Mouse (Mus musculus) liver, adult 2 months (tissue): Measurements from ENCODE around the gene Yes1.

Source experiments
- CTCF ChIP-seq: fragments of 200-500 bp; IDR thresholded peaks from 2 replicates; pipeline ENCODE4 v1.5.1; 2011; ENCODE audit warnings: low read depth, low read length, control low read depth
- POLR2A ChIP-seq: fragments of 200-500 bp; IDR thresholded peaks from 2 replicates; pipeline ENCODE4 v1.6.1; 2011; ENCODE audit warnings: low read length, control low read depth; ENCODE audit not compliant: insufficient read depth; ENCODE audit errors: extremely low read depth

GRCm38 (mm10) chr5:32723981-32724380 lies 113.0 kb downstream of the Yes1 start:
- no peak for TF ChIP-seq CTCF
- TF ChIP-seq POLR2A, result no peak
